Mouse (Mus musculus): Measurements from ENCODE around the gene Lrrc20.

DNA sequence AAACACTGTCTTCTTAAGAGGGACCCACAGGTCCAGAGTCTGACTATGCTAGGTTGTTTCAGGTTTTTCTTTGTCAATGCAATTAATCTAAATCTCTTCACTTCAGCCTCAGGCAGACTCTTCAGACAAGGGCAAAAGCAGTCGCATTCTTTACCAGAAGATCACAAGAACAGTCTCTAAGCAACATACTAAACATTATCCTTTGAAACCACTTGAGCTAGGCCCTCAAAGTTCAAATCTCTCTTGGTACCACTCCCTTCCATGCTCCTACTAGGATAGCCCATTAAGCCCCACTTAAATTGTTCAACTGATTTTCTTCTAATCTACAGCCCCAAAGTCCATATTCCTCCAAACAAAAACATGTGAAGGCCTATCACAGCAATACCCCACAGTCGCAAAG is 83.0 kb downstream of the Lrrc20 start:
- TF ChIP-seq POLR2A (IDR thresholded peaks at IDR 0.05; ENCODE audit: insufficient read depth, low read depth, low read length) = no peak
- no peak for TF ChIP-seq CTCF (IDR thresholded peaks at IDR 0.05; ENCODE audit: insufficient read depth, low read depth, low read length)

Data from olfactory bulb, adult 2 months (tissue).